Mouse (Mus musculus) midbrain, embryonic 11.5 days (tissue): ENCODE measurements around the gene Hsbp1. TPM values are rescaled to one million over a fixed set of nuclear protein-coding genes. Genes with fewer than 3 reads are reported as not detected.
"Not testable (repeated sequence)": the region's sequence is repeated elsewhere in the genome, so short reads cannot be mapped to it uniquely, and the experiment has no call there.

Experiments
- ATAC-seq: fragments of 200-750 bp; cut with Nextera tagmentation; 2 replicates; pipeline ENCODE4 v1.8.0; 2017; ENCODE audit warnings: moderate TSS enrichment, moderate library complexity; ENCODE audit not compliant: low FRiP score
- DNase-seq: peaks from one replicate; pipeline ENCODE4 v3.0.0; 2015; ENCODE audit warnings: low spot score; ENCODE audit errors: missing footprints
- H3K27ac ChIP-seq: fragments of 300-500 bp; sonication (generic); 2 replicates; pipeline ENCODE4 v1.5.1; 2014; ENCODE audit warnings: low read depth, low read length
- H3K27me3 ChIP-seq: fragments of 300-500 bp; sonication (generic); 2 replicates; pipeline ENCODE4 v1.6.1; 2014; ENCODE audit warnings: mild to moderate bottlenecking, low read length, moderate library complexity, mixed read lengths; ENCODE audit not compliant: control insufficient read depth, insufficient read depth
- H3K36me3 ChIP-seq: fragments of 300-500 bp; sonication (generic); 2 replicates; pipeline ENCODE4 v1.6.1; 2014; ENCODE audit warnings: mild to moderate bottlenecking, low read length, moderate library complexity, mixed read lengths; ENCODE audit not compliant: control insufficient read depth, insufficient read depth
- H3K4me1 ChIP-seq: fragments of 300-500 bp; sonication (generic); 2 replicates; pipeline ENCODE4 v1.6.1; 2014; ENCODE audit warnings: low read length; ENCODE audit not compliant: control insufficient read depth, insufficient read depth
- H3K4me2 ChIP-seq: fragments of 300-500 bp; sonication (generic); 2 replicates; pipeline ENCODE4 v1.6.1; 2014; ENCODE audit warnings: mild to moderate bottlenecking, moderate library complexity
- H3K4me3 ChIP-seq: fragments of 300-500 bp; sonication (generic); 2 replicates; pipeline ENCODE4 v1.5.1; 2014; ENCODE audit warnings: low read depth, low read length
- H3K9ac ChIP-seq: fragments of 300-500 bp; sonication (generic); 2 replicates; pipeline ENCODE4 v1.6.1; 2014; ENCODE audit warnings: low read length
- H3K9me3 ChIP-seq: fragments of 300-500 bp; sonication (generic); 2 replicates; pipeline ENCODE4 v1.6.1; 2016; ENCODE audit warnings: low read length; ENCODE audit not compliant: control insufficient read depth
- WGBS: fragments of 180-500 bp; shearing (Covaris S2); extraction: QIAGEN DNeasy Blood & Tissue Kit; methylation state at CpG from one replicate; pipeline ENCODE4 v1.1.7; 2014; 5-methylcytosine and 5-hydroxymethylcytosine counted together
- polyA plus RNA-seq: library from polyadenylated mRNA; unstranded; fragments of >200 nt; fragmentation: Nextera tagmentation; extraction: Ambion mirVana; gene quantifications from 2 replicates; pipeline ENCODE4 v1.2.1, GENCODE M21; 2014

Gene Hsbp1
- polyA plus RNA-seq: 370 and 374 TPM in 2 replicates

- peak within 1 kb of the TSS; percentile 77 for H3K4me2 ChIP-seq
- DNase-seq (peak; percentile 100), ATAC-seq (peak; percentile 98)
- peak within 1 kb of the TSS; percentile 93 for H3K4me3 ChIP-seq
- peak within 1 kb of the TSS; percentile 11; the same call in 1 of the 2 replicates for H3K27ac ChIP-seq
- no peaks in the 10 kb centered on the region for H3K9me3 ChIP-seq
- peaks cover 5% of the 10 kb centered on the region for H3K4me1 ChIP-seq
- H3K27me3 ChIP-seq: no peaks in the 10 kb centered on the region
- peak within 1 kb of the TSS; percentile 93 for H3K9ac ChIP-seq
- WGBS: 3% methylated on average over 50 of the region's 52 CpGs
- H3K36me3 ChIP-seq: peaks cover 12% of the 10 kb centered on the region; the same call in 1 of the 2 replicates
Measured at GRCm38 (mm10) chr8:119344190-119344856, at the start of gene Hsbp1. Hsbp1 (plus strand) TSS chr8:119344488.

GRCm38 (mm10) chr8:119295477-119295876 is 48.8 kb upstream of the Hsbp1 start:
- WGBS: 85% methylated on average over 13 of the region's 13 CpGs
- Histone ChIP-seq H3K36me3 (no peaks in the 10 kb centered on the region), H3K27ac (no peak overlapping the region), H3K9me3 (no peaks in the 10 kb centered on the region), H3K4me2 (no peak overlapping the region), H3K4me1 (no peaks in the 10 kb centered on the region), H3K27me3 (no peaks in the 10 kb centered on the region), H3K4me3 (no peak overlapping the region), H3K9ac (no peak overlapping the region)
- DNase-seq (no peak), ATAC-seq (no peak)

GRCm38 (mm10) chr8:119297752-119298151 is 46.5 kb upstream of the Hsbp1 start:
- H3K9ac ChIP-seq, H3K4me3 ChIP-seq, H3K27me3 ChIP-seq, H3K4me2 ChIP-seq, H3K27ac ChIP-seq, ATAC-seq, H3K36me3 ChIP-seq, H3K9me3 ChIP-seq, H3K4me1 ChIP-seq: not testable (repeated sequence)
- WGBS: 24% methylated on average over 3 of the region's 3 CpGs
- DNase-seq: peak; percentile 91

- Histone ChIP-seq H3K4me1 (no peaks in the 10 kb centered on the region), H3K4me3 (no peak overlapping the region), H3K9me3 (no peaks in the 10 kb centered on the region), H3K4me2 (no peak overlapping the region), H3K27me3 (no peaks in the 10 kb centered on the region), H3K36me3 (no peaks in the 10 kb centered on the region), H3K27ac (no peak overlapping the region), H3K9ac (no peak overlapping the region)
- DNase-seq (no peak), ATAC-seq (no peak)
- WGBS: 88% methylated on average over 5 of the region's 5 CpGs
Measured at GRCm38 (mm10) chr8:119300335-119300734, 44.0 kb upstream of the Hsbp1 start.

- no peak for DNase-seq
- H3K4me2 ChIP-seq: no peak overlapping the region
- H3K4me3 ChIP-seq: no peak overlapping the region
- no peak overlapping the region for H3K27ac ChIP-seq
- no peaks in the 10 kb centered on the region for H3K4me1 ChIP-seq
- H3K9ac ChIP-seq: no peak overlapping the region
- no peaks in the 10 kb centered on the region for H3K27me3 ChIP-seq
- no peak for ATAC-seq
- H3K36me3 ChIP-seq: no peaks in the 10 kb centered on the region
- no peaks in the 10 kb centered on the region; the same call in 1 of the 2 replicates for H3K9me3 ChIP-seq
- WGBS: 86% methylated on average over 8 of the region's 8 CpGs
Measured at GRCm38 (mm10) chr8:119304196-119304595, 40.1 kb upstream of the Hsbp1 start.

- Histone ChIP-seq H3K9ac (no peak overlapping the region), H3K27ac (no peak overlapping the region), H3K4me2 (no peak overlapping the region), H3K4me1 (no peaks in the 10 kb centered on the region), H3K4me3 (no peak overlapping the region), H3K36me3 (no peaks in the 10 kb centered on the region), H3K9me3 (no peaks in the 10 kb centered on the region; the same call in 1 of the 2 replicates), H3K27me3 (no peaks in the 10 kb centered on the region)
- 29% methylated on average over 3 of the region's 3 CpGs for WGBS
- peak; percentile 84 for DNase-seq
- ATAC-seq: no peak
Measured at GRCm38 (mm10) chr8:119311412-119311811, 32.9 kb upstream of the Hsbp1 start.

GRCm38 (mm10) chr8:119323215-119323614 is 21.1 kb upstream of the Hsbp1 start:
- Histone ChIP-seq H3K27ac (no peak overlapping the region), H3K4me2 (no peak overlapping the region), H3K27me3 (no peaks in the 10 kb centered on the region), H3K9me3 (no peaks in the 10 kb centered on the region), H3K4me3 (no peak overlapping the region), H3K36me3 (no peaks in the 10 kb centered on the region), H3K9ac (no peak overlapping the region), H3K4me1 (no peaks in the 10 kb centered on the region)
- 75% methylated on average over 6 of the region's 6 CpGs for WGBS
- ATAC-seq: no peak
- no peak for DNase-seq

GRCm38 (mm10) chr8:119339546-119339945 is 4.7 kb upstream of the Hsbp1 start:
- no peak overlapping the region for H3K9ac ChIP-seq
- DNase-seq (no peak), ATAC-seq (no peak)
- H3K27ac ChIP-seq: no peak overlapping the region
- 83% methylated on average over 4 of the region's 4 CpGs for WGBS
- H3K4me3 ChIP-seq: no peak overlapping the region
- no peaks in the 10 kb centered on the region for H3K36me3 ChIP-seq
- H3K9me3 ChIP-seq: peaks cover 5% of the 10 kb centered on the region; the same call in 1 of the 2 replicates
- no peaks in the 10 kb centered on the region for H3K27me3 ChIP-seq
- no peak overlapping the region for H3K4me2 ChIP-seq
- no peaks in the 10 kb centered on the region for H3K4me1 ChIP-seq

- Histone ChIP-seq H3K4me1 (peaks cover 5% of the 10 kb centered on the region), H3K4me2 (peak overlapping the region; percentile 34; the same call in 1 of the 2 replicates), H3K4me3 (peak overlapping the region; percentile 93; the same call in 1 of the 2 replicates), H3K27me3 (no peaks in the 10 kb centered on the region), H3K36me3 (peaks cover 11% of the 10 kb centered on the region; the same call in 1 of the 2 replicates), H3K9me3 (no peaks in the 10 kb centered on the region), H3K27ac (no peak overlapping the region), H3K9ac (no peak overlapping the region)
- WGBS: 77% methylated on average over 3 of the region's 3 CpGs
- DNase-seq (no peak), ATAC-seq (no peak; the same call in 1 of the 2 replicates)
Measured at GRCm38 (mm10) chr8:119343606-119344005, 682 bp upstream of the Hsbp1 start.
